Mouse (Mus musculus) myocyte (in vitro differentiated cells): ENCODE results near the gene Slc5a10.

ENCODE experiments used
- POLR2A ChIP-seq: IDR thresholded peaks from one replicate; pipeline ENCODE4 v1.6.1; 2011; ENCODE audit warnings: low read depth, mild to moderate bottlenecking, control low read depth, moderate library complexity; ENCODE audit not compliant: insufficient read length
- USF1 ChIP-seq: IDR thresholded peaks from one replicate; pipeline ENCODE4 v1.6.1; 2011; ENCODE audit warnings: low read depth, mild to moderate bottlenecking, control low read depth, moderate library complexity

GRCm38 (mm10) chr11:61650470-61651265, 70.0 kb downstream of the Slc5a10 start:
- no peak for TF ChIP-seq USF1
- TF ChIP-seq POLR2A, result no peak
